In genomic region chr1:154816836-154817235, GRCm38 (mm10) we compare ENCODE assay signal across 12 mouse cellular contexts.
DNase-seq lines count a peak whose midpoint lies in the region; ATAC-seq lines count a peak whose summit lies in the region.
"Had no signal": no experiment of that assay in that cellular context is flagged by ENCODE, and none has a peak within 500 bp of the region (broad histone marks: within the 10 kb centered on the region; RNA-seq: fewer than 3 reads in every experiment).

No protein-coding gene starts in this region.

- H3K36me3 ChIP-seq in hindbrain, embryonic 14.5 days (replicated peaks; ENCODE audit: control insufficient read depth, insufficient read depth), result no peaks in the 10 kb centered on the region
- no peaks in the 10 kb centered on the region for H3K36me3 ChIP-seq in hindbrain, embryonic 11.5 days (ENCODE audit: control insufficient read depth, insufficient read depth, low read length)
- no peaks in the 10 kb centered on the region for H3K36me3 ChIP-seq in forebrain, embryonic 15.5 days
- H3K36me3 ChIP-seq in stomach, embryonic 15.5 days, result no peaks in the 10 kb centered on the region
- H3K36me3 ChIP-seq: embryonic facial prominence, embryonic 13.5 days had no signal

- no peak overlapping the region for H3K27ac ChIP-seq in hindbrain, embryonic 14.5 days
- H3K27ac ChIP-seq in hindbrain, embryonic 11.5 days (ENCODE audit: low read depth, low read length), result no peak overlapping the region
- peak overlapping the region; percentile 24 for H3K27ac ChIP-seq in forebrain, embryonic 15.5 days (replicated peaks)
- H3K27ac ChIP-seq in stomach, embryonic 15.5 days, result no peak overlapping the region
- H3K27ac ChIP-seq: embryonic facial prominence, embryonic 13.5 days had no signal

- WGBS in hindbrain, embryonic 14.5 days, result 75% methylated on average over 6 of the region's 6 CpGs
- WGBS in hindbrain, embryonic 11.5 days, result 85% methylated on average over 6 of the region's 6 CpGs
- 38% methylated on average over 6 of the region's 6 CpGs for WGBS in forebrain, embryonic 15.5 days
- 39% methylated on average over 6 of the region's 6 CpGs for WGBS in stomach, embryonic 15.5 days

- H3K27me3 ChIP-seq in hindbrain, embryonic 14.5 days (ENCODE audit: control insufficient read depth, insufficient read depth, low read length), result no peaks in the 10 kb centered on the region
- no peaks in the 10 kb centered on the region for H3K27me3 ChIP-seq in hindbrain, embryonic 11.5 days (ENCODE audit: control insufficient read depth, insufficient read depth, low read length)
- no peaks in the 10 kb centered on the region for H3K27me3 ChIP-seq in forebrain, embryonic 15.5 days
- H3K27me3 ChIP-seq in stomach, embryonic 15.5 days (replicated peaks), result no peaks in the 10 kb centered on the region

- no peaks in the 10 kb centered on the region for H3K9me3 ChIP-seq in hindbrain, embryonic 14.5 days (ENCODE audit: control insufficient read depth, low read length)
- H3K9me3 ChIP-seq in hindbrain, embryonic 11.5 days (ENCODE audit: control insufficient read depth, low read length), result no peaks in the 10 kb centered on the region
- no peaks in the 10 kb centered on the region for H3K9me3 ChIP-seq in forebrain, embryonic 15.5 days
- no peaks in the 10 kb centered on the region for H3K9me3 ChIP-seq in stomach, embryonic 15.5 days
- H3K9me3 ChIP-seq: embryonic facial prominence, embryonic 13.5 days had no signal

- 0 out of 2 replicates have a peak, but pooled peaks cover 4% of the 10 kb centered on the region for H3K4me1 ChIP-seq in hindbrain, embryonic 14.5 days (replicated peaks; ENCODE audit: control insufficient read depth, insufficient read depth, low read length)
- H3K4me1 ChIP-seq in hindbrain, embryonic 11.5 days (replicated peaks; ENCODE audit: control insufficient read depth, insufficient read depth, low read length), result no peaks in the 10 kb centered on the region
- peaks cover 11% of the 10 kb centered on the region for H3K4me1 ChIP-seq in forebrain, embryonic 15.5 days
- no peaks in the 10 kb centered on the region for H3K4me1 ChIP-seq in stomach, embryonic 15.5 days
- H3K4me1 ChIP-seq: embryonic facial prominence, embryonic 13.5 days had no signal

- no peak for DNase-seq in hindbrain, embryonic 14.5 days (ENCODE audit: low spot score)
- DNase-seq in hindbrain, embryonic 11.5 days (ENCODE audit: low spot score), result no peak
- peak; percentile 87 for DNase-seq in A20 (ENCODE audit: low read depth, low spot score)
- no peak for DNase-seq in urinary bladder, postnatal 4 days (ENCODE audit: low spot score in 2 of 2)
- no peak for DNase-seq in urinary bladder, adult 2 months (ENCODE audit: low spot score)
- DNase-seq: cerebellum, adult 11-12 months; left cerebral cortex, postnatal 4 days had no signal

- peak; percentile 31; the same call in 1 of the 2 replicates for ATAC-seq in hindbrain, embryonic 14.5 days (ENCODE audit: low FRiP score)
- ATAC-seq in hindbrain, embryonic 11.5 days (ENCODE audit: low FRiP score), result no peak
- peak; percentile 88 for ATAC-seq in forebrain, embryonic 15.5 days (replicated peaks)
- 0 out of 2 replicates have a peak, but pooled peaks have one; percentile 27 for ATAC-seq in stomach, embryonic 15.5 days (ENCODE audit: insufficient read depth, low FRiP score, low read depth)
- no peak for ATAC-seq in cerebellum, adult (ENCODE audit: insufficient number of reproducible peaks, low FRiP score, low TSS enrichment)

- no peak overlapping the region for H3K9ac ChIP-seq in hindbrain, embryonic 14.5 days
- H3K9ac ChIP-seq in hindbrain, embryonic 11.5 days (ENCODE audit: low read depth, low read length), result no peak overlapping the region
- H3K9ac ChIP-seq in forebrain, embryonic 15.5 days (replicated peaks), result no peak overlapping the region
- H3K9ac ChIP-seq in stomach, embryonic 15.5 days, result no peak overlapping the region
- H3K9ac ChIP-seq: embryonic facial prominence, embryonic 13.5 days had no signal

- no peak overlapping the region for H3K4me3 ChIP-seq in hindbrain, embryonic 14.5 days (replicated peaks; ENCODE audit: low read length)
- H3K4me3 ChIP-seq in hindbrain, embryonic 11.5 days (ENCODE audit: low read depth, low read length), result no peak overlapping the region
- H3K4me3 ChIP-seq in forebrain, embryonic 15.5 days, result no peak overlapping the region
- H3K4me3 ChIP-seq in stomach, embryonic 15.5 days (replicated peaks), result no peak overlapping the region
- H3K4me3 ChIP-seq: embryonic facial prominence, embryonic 13.5 days had no signal

- no peak overlapping the region for H3K4me2 ChIP-seq in hindbrain, embryonic 14.5 days (replicated peaks)
- no peak overlapping the region for H3K4me2 ChIP-seq in hindbrain, embryonic 11.5 days (replicated peaks; ENCODE audit: low read depth, low read length)
- no peak overlapping the region for H3K4me2 ChIP-seq in forebrain, embryonic 15.5 days (replicated peaks)
- no peak overlapping the region for H3K4me2 ChIP-seq in stomach, embryonic 15.5 days
- H3K4me2 ChIP-seq: embryonic facial prominence, embryonic 13.5 days; heart, embryonic 11.5 days had no signal

Comparison
In these comparisons a context has a peak if more than half of its experiments do, and no peak if none do; other contexts are left out.
1. ATAC-seq: peak in hindbrain, embryonic 14.5 days (single experiment), forebrain, embryonic 15.5 days (single experiment) and stomach, embryonic 15.5 days (single experiment); none in hindbrain, embryonic 11.5 days (single experiment) and cerebellum, adult (single experiment).